Mouse (Mus musculus) heart, adult 2 months (tissue): ENCODE measurements around the gene Ttll11.

ENCODE experiments used
- CTCF ChIP-seq: fragments of 200-600 bp; IDR thresholded peaks from 2 replicates; pipeline ENCODE4 v1.8.1; 2022; ENCODE audit warnings: antibody characterized with exemption, mild to moderate bottlenecking, moderate library complexity
- POLR2A ChIP-seq: fragments of 200-500 bp; IDR thresholded peaks from 2 replicates; pipeline ENCODE4 v1.6.1; 2011; ENCODE audit warnings: mild to moderate bottlenecking, low read depth, low read length, control low read depth; ENCODE audit not compliant: insufficient read depth

GRCm38 (mm10) chr2:35745876-35746275 is 233.8 kb downstream of the Ttll11 start:
- TF ChIP-seq CTCF (no peak), POLR2A (no peak)
